Mouse (Mus musculus) lung, postnatal 0 days (tissue): ENCODE measurements around the gene Shroom3.
A peak's percentile ranks its signal among the peaks of the same experiment; 100 is the strongest.

Experiments used
- CTCF ChIP-seq: IDR thresholded peaks from 2 replicates; pipeline ENCODE4 v1.5.1; 2016; ENCODE audit warnings: antibody characterized with exemption, mild to moderate bottlenecking
- EP300 ChIP-seq: IDR thresholded peaks from 2 replicates; pipeline ENCODE4 v1.6.1; 2016; ENCODE audit warnings: antibody characterized with exemption, mild to moderate bottlenecking, control low read depth

DNA sequence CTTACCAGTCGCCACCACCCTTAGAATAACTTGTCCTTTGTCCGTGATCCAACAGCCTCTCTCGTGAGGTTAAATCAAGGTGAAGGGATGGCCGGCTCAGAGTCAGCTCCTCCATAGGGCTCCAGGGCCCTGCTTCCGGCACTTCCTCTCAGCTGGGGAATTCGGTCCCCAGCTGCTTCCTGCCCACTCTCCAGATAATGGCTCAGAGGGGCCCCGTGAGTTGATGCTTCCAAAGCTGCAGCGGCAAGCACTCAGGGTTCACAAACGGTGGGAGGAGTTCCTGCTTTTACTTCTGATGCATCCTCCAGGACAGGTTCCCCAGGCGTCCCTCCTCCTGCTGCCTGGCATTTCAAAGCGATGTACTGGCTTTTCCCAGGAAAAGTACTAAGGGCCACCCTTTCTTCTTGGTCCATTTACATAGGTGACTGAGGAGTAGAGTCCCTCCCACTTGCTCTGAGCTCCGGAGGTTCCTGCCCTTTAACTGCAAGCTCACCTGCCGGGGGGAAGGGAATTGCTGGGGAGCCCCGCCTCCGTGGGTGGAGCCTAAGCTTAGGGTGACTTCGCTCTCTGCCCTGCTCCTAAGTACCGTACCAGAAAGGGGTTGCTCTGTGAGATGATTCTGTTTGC is 241.7 kb downstream of the Shroom3 start:
- TF ChIP-seq CTCF: no peak
- TF ChIP-seq EP300: peak; percentile 66
